Mouse (Mus musculus): ENCODE data around the gene Apoa2. TPM values are rescaled to one million over a fixed set of nuclear protein-coding genes. Genes with fewer than 3 reads are reported as not detected.

Gene Apoa2
- total and polyA plus RNA-seq, 3 experiments: 4.5 to 48.6 (median 7.8) TPM

- DNase-seq: no peak
Observed at GRCm38 (mm10) chr1:171235791-171236190, 10.9 kb downstream of the Apoa2 start.

- no peak for DNase-seq
Observed at GRCm38 (mm10) chr1:171237438-171237837, 12.6 kb downstream of the Apoa2 start.

GRCm38 (mm10) chr1:171238463-171238862 lies 13.6 kb downstream of the Apoa2 start:
- peak; percentile 83 for DNase-seq

- peak; percentile 77 for DNase-seq
Observed at GRCm38 (mm10) chr1:171239992-171240744, 15.3 kb downstream of the Apoa2 start.

- peak; percentile 76 for DNase-seq
Observed at GRCm38 (mm10) chr1:171240911-171241310, 16.1 kb downstream of the Apoa2 start.

- DNase-seq: peak; percentile 22
Observed at GRCm38 (mm10) chr1:171241952-171242351, 17.1 kb downstream of the Apoa2 start.

GRCm38 (mm10) chr1:171245353-171245752 lies 20.5 kb downstream of the Apoa2 start:
- no peak for DNase-seq

GRCm38 (mm10) chr1:171246709-171247452 lies 22.0 kb downstream of the Apoa2 start:
- peak; percentile 98 for DNase-seq

- no peak for DNase-seq
Observed at GRCm38 (mm10) chr1:171247453-171247841, 22.6 kb downstream of the Apoa2 start.

- DNase-seq: peak; percentile 35
Observed at GRCm38 (mm10) chr1:171247916-171248315, 23.1 kb downstream of the Apoa2 start.

GRCm38 (mm10) chr1:171248386-171249226 lies 23.8 kb downstream of the Apoa2 start:
- peak; percentile 23 for DNase-seq

GRCm38 (mm10) chr1:171249913-171250600 lies 25.2 kb downstream of the Apoa2 start, which contains the start of gene Adamts4:
Adamts4 (plus strand) TSS chr1:171250421.
- DNase-seq: peak; percentile 43

- peak; percentile 6 for DNase-seq
Observed at GRCm38 (mm10) chr1:171250680-171251593, 26.1 kb downstream of the Apoa2 start, which contains the start of gene Ndufs2. Ndufs2 (minus strand) TSS chr1:171251388.

GRCm38 (mm10) chr1:171251594-171252324 lies 26.9 kb downstream of the Apoa2 start:
- DNase-seq: peak; percentile 38

- DNase-seq: no peak
Observed at GRCm38 (mm10) chr1:171252415-171252814, 27.6 kb downstream of the Apoa2 start.

GRCm38 (mm10) chr1:171256095-171256818 lies 31.4 kb downstream of the Apoa2 start:
- DNase-seq: peak; percentile 84

GRCm38 (mm10) chr1:171256937-171257548 lies 32.2 kb downstream of the Apoa2 start:
- peak; percentile 69 for DNase-seq

GRCm38 (mm10) chr1:171257781-171258180 lies 32.9 kb downstream of the Apoa2 start:
- no peak for DNase-seq

Measured in adrenal gland, adult 2 months (tissue).